Mouse (Mus musculus) CH12.LX (cell line): Measurements from ENCODE around the gene Cbfa2t3. TPM values are rescaled to one million over a fixed set of nuclear protein-coding genes. Genes with fewer than 3 reads are reported as not detected.

Experiments used
- DNase-seq: peaks from one replicate; pipeline ENCODE4 v3.0.0-alpha.2; 2013; ENCODE audit errors: extremely low read depth
- H3K27ac ChIP-seq: 2 replicates; pipeline ENCODE4 v1.5.1; 2012; ENCODE audit warnings: low read depth, mild to moderate bottlenecking, control low read depth, moderate library complexity; ENCODE audit not compliant: insufficient read depth
- H3K27me3 ChIP-seq: replicated peaks from 2 replicates; pipeline ENCODE3; 2012; ENCODE audit warnings: inconsistent platforms
- H3K36me3 ChIP-seq, 2 experiments: replicated peaks in 1 of 2; 2 replicates each; pipeline versions ENCODE3 to v1.6.1; 2012; ENCODE audit warnings: inconsistent platforms in 1 of 2, low read length in 1 of 2, mild to moderate bottlenecking in 1 of 2, mixed read lengths in 1 of 2, moderate library complexity in 1 of 2; ENCODE audit not compliant: control insufficient read depth in 1 of 2, insufficient read depth in 1 of 2
- H3K4me1 ChIP-seq, 2 experiments: 2 replicates each; pipeline ENCODE4 v1.6.1; 2012; ENCODE audit warnings: inconsistent platforms in 1 of 2, moderate library complexity in 1 of 2; ENCODE audit not compliant: insufficient read depth in 2 of 2, control insufficient read depth in 1 of 2
- H3K4me2 ChIP-seq: 2 replicates; pipeline ENCODE4 v1.6.1; 2012; ENCODE audit warnings: low read depth, mild to moderate bottlenecking, control low read depth; ENCODE audit not compliant: poor library complexity, insufficient read depth, severe bottlenecking
- H3K4me3 ChIP-seq, 3 experiments: fragments of 150-350 bp in 1 of 3; sonication (generic) in 1 of 3; replicated peaks in 1 of 3; 2 replicates each; pipeline versions ENCODE3 to v1.5.1; 2011 to 2012; ENCODE audit warnings: low read depth in 2 of 3, low read length in 2 of 3, mild to moderate bottlenecking in 2 of 3, moderate library complexity in 2 of 3, control low read depth in 1 of 3, improper control_type of control experiment in 1 of 3, inconsistent platforms in 1 of 3, mixed read lengths in 1 of 3; ENCODE audit not compliant: poor library complexity in 1 of 3
- H3K79me2 ChIP-seq: replicated peaks from 2 replicates; pipeline ENCODE4 v1.6.1; 2012; ENCODE audit warnings: mild to moderate bottlenecking, moderate library complexity; ENCODE audit not compliant: control insufficient read depth, poor library complexity, insufficient read depth, severe bottlenecking; ENCODE audit errors: extremely low read depth
- H3K9ac ChIP-seq: 2 replicates; pipeline ENCODE4 v1.6.1; 2012; ENCODE audit warnings: low read depth, mild to moderate bottlenecking, control low read depth, moderate library complexity; ENCODE audit not compliant: insufficient read depth
- H3K9me3 ChIP-seq: replicated peaks from 2 replicates; pipeline ENCODE3; 2012; ENCODE audit warnings: low read length, inconsistent platforms, mixed read lengths
- CHD1 ChIP-seq: IDR thresholded peaks from 2 replicates; pipeline ENCODE4 v1.6.1; 2012; ENCODE audit warnings: low read depth, low read length, improper control_type of control experiment, inconsistent platforms
- E2F4 ChIP-seq: IDR thresholded peaks from 2 replicates; pipeline ENCODE4 v1.6.1; 2011; ENCODE audit warnings: low read depth, low read length, improper control_type of control experiment; ENCODE audit not compliant: insufficient replicate concordance
- ETS1 ChIP-seq: conservative IDR thresholded peaks from 2 replicates; pipeline ENCODE4 v1.6.1; 2012; ENCODE audit warnings: low read depth, mild to moderate bottlenecking, inconsistent platforms, low read length, improper control_type of control experiment, moderate library complexity
- HCFC1 ChIP-seq: IDR thresholded peaks from 2 replicates; pipeline ENCODE4 v1.6.1; 2012; ENCODE audit warnings: low read depth, mild to moderate bottlenecking, inconsistent platforms, low read length, improper control_type of control experiment
- IRF4 ChIP-seq: IDR thresholded peaks from 2 replicates; pipeline ENCODE4 v1.6.1; 2014; ENCODE audit warnings: low read depth, mild to moderate bottlenecking, inconsistent platforms, low read length, improper control_type of control experiment
- JUN ChIP-seq: IDR thresholded peaks from 2 replicates; pipeline ENCODE4 v1.6.1; 2011; ENCODE audit warnings: low read depth, mild to moderate bottlenecking, low read length, improper control_type of control experiment, moderate library complexity; ENCODE audit not compliant: insufficient read depth
- JUND ChIP-seq: conservative IDR thresholded peaks from 2 replicates; pipeline ENCODE4 v1.6.1; 2011; ENCODE audit warnings: low read depth, low read length, improper control_type of control experiment
- NELFE ChIP-seq: IDR thresholded peaks from 2 replicates; pipeline ENCODE4 v1.6.1; 2011; ENCODE audit warnings: low read depth, low read length, improper control_type of control experiment
- NRF1 ChIP-seq: IDR thresholded peaks from 2 replicates; pipeline ENCODE4 v1.6.1; 2014; ENCODE audit warnings: low read depth, mild to moderate bottlenecking, inconsistent platforms, low read length, improper control_type of control experiment, moderate library complexity
- POLR2A ChIP-seq: IDR thresholded peaks from 2 replicates; pipeline ENCODE4 v1.6.1; 2011; ENCODE audit warnings: low read depth, mild to moderate bottlenecking, improper control_type of control experiment, low read length
- POLR2AphosphoS2 ChIP-seq: IDR thresholded peaks from 2 replicates; pipeline ENCODE4 v1.6.1; 2011; ENCODE audit warnings: low read depth, low read length, improper control_type of control experiment
- TCF12 ChIP-seq: IDR thresholded peaks from 2 replicates; pipeline ENCODE4 v1.6.1; 2014; ENCODE audit warnings: low read depth, mild to moderate bottlenecking, inconsistent platforms, low read length, improper control_type of control experiment
- USF1 ChIP-seq: IDR thresholded peaks from 2 replicates; pipeline ENCODE4 v1.6.1; 2014; ENCODE audit warnings: low read depth, mild to moderate bottlenecking, inconsistent platforms, low read length, improper control_type of control experiment
- ZKSCAN1 ChIP-seq: IDR thresholded peaks from 2 replicates; pipeline ENCODE4 v1.6.1; 2012; ENCODE audit warnings: low read depth, inconsistent platforms, low read length, improper control_type of control experiment, borderline replicate concordance
- ZNF384 ChIP-seq: IDR thresholded peaks from 2 replicates; pipeline ENCODE4 v1.6.1; 2012; ENCODE audit warnings: low read depth, low read length, improper control_type of control experiment, inconsistent platforms
- dilution Hi-C: fragments of 300-500 bp; cut with MboI; formaldehyde crosslinking; loops from 2 replicates; pipeline ENCODE4 v1.14.3; 2020; ENCODE audit warnings: low sequenced_read_pairs; ENCODE audit not compliant: extremely low pct_unique_long_range_greater_than_20kb, extremely low pct_ligation_motif_present
- in situ Hi-C: fragments of 300-500 bp; cut with MboI; formaldehyde crosslinking; loops from 3 replicates; pipeline ENCODE4 v1.14.3; 2019; ENCODE audit warnings: low sequenced_read_pairs, low pct_ligation_motif_present, low pct_unique_long_range_greater_than_20kb, mixed read lengths
- polyA plus RNA-seq: library from polyadenylated mRNA; unstranded; fragments of >175 nt; gene quantifications from 2 replicates; pipeline ENCODE4 v1.2.1, GENCODE M21; 2012; ENCODE audit warnings: low read depth; ENCODE audit not compliant: insufficient read length
- total RNA-seq, 2 experiments: library from RNA; depleted of rRNA; stranded (reverse); fragments of 300-350 nt in 1 of 2; fragments of >200 nt in 1 of 2; gene quantifications; 2 replicates each; pipeline ENCODE4 v1.2.3; 2012 to 2014

Cbfa2t3 gene
- total and polyA plus RNA-seq, 3 experiments = 0.47 to 22.6 (median 2.1) TPM

GRCm38 (mm10) chr8:122586171-122586570 lies 112.7 kb downstream of the Cbfa2t3 start:
- no peak overlapping the region for H3K4me3 ChIP-seq
- dilution Hi-C loops (no loop called here), in situ Hi-C loops (no loop called here)
- no peaks in the 10 kb centered on the region for H3K4me1 ChIP-seq
- TF ChIP-seq POLR2AphosphoS2 (no peak), POLR2A (no peak), TCF12 (no peak), NELFE (no peak), JUND (no peak), ZKSCAN1 (no peak), JUN (no peak), NRF1 (no peak), ETS1 (no peak), E2F4 (no peak), CHD1 (no peak), IRF4 (no peak), HCFC1 (no peak), ZNF384 (no peak)
- H3K79me2 ChIP-seq = no peaks in the 10 kb centered on the region
- H3K4me2 ChIP-seq = no peak overlapping the region
- no peak for DNase-seq
- H3K27ac ChIP-seq = no peak overlapping the region
- no peak overlapping the region for H3K9ac ChIP-seq
- H3K36me3 ChIP-seq = peaks cover 22 to 80% of the 10 kb centered on the region in 2 experiments
- no peaks in the 10 kb centered on the region for H3K9me3 ChIP-seq
- H3K27me3 ChIP-seq = no peaks in the 10 kb centered on the region

GRCm38 (mm10) chr8:122585411-122585891 lies 113.5 kb downstream of the Cbfa2t3 start:
- Histone ChIP-seq H3K27ac (no peak overlapping the region), H3K9me3 (no peaks in the 10 kb centered on the region), H3K4me1 (peaks cover 0 to 3% of the 10 kb centered on the region in 2 experiments; a peak in 1 of 4 replicates), H3K36me3 (peaks cover 17 to 79% of the 10 kb centered on the region in 2 experiments), H3K9ac (no peak overlapping the region), H3K4me3 (no peak overlapping the region), H3K4me2 (no peak overlapping the region), H3K79me2 (no peaks in the 10 kb centered on the region), H3K27me3 (no peaks in the 10 kb centered on the region)
- dilution Hi-C loops = no loop called here
- in situ Hi-C loops = no loop called here
- no peak for DNase-seq
- TF ChIP-seq HCFC1 = no peak
- no peak for TF ChIP-seq USF1
